Mouse (Mus musculus): ENCODE measurements around the gene Slc22a15. TPM values are rescaled to one million over a fixed set of nuclear protein-coding genes. Genes with fewer than 3 reads are reported as not detected.
A peak's percentile ranks its signal among the peaks of the same experiment; 100 is the strongest.

Slc22a15 gene
- total RNA-seq, 2 experiments from 2014 or later = 9.6 to 11.5 TPM

GRCm38 (mm10) chr3:101939865-101940264, 15.6 kb upstream of the Slc22a15 start:
- DNase-seq (ENCODE audit: low spot score in 2 of 2) = no peak
- Histone ChIP-seq H3K4me3 (no peak overlapping the region), H3K27ac (no peak overlapping the region)
- no peak for TF ChIP-seq CTCF (conservative IDR thresholded peaks at IDR 0.05)

- DNase-seq (ENCODE audit: low spot score in 2 of 2) = no peak
- no peak overlapping the region for H3K27ac ChIP-seq
These were observed 14.9 kb upstream of the Slc22a15 start for GRCm38 (mm10) chr3:101939152-101939551.

GRCm38 (mm10) chr3:101936369-101936768, 12.1 kb upstream of the Slc22a15 start:
- Histone ChIP-seq H3K27ac (no peak overlapping the region), H3K4me3 (no peak overlapping the region)
- no peak for DNase-seq (ENCODE audit: low spot score in 2 of 2)
- TF ChIP-seq CTCF (conservative IDR thresholded peaks at IDR 0.05) = no peak

More at GRCm38 (mm10) chr3:101939152-101939551, 14.9 kb upstream of the Slc22a15 start:
- H3K4me3 ChIP-seq = no peak overlapping the region
- no peak for TF ChIP-seq CTCF (conservative IDR thresholded peaks at IDR 0.05)

- H3K4me3 ChIP-seq = no peak overlapping the region
- no peak for TF ChIP-seq CTCF (conservative IDR thresholded peaks at IDR 0.05)
- DNase-seq (ENCODE audit: low spot score in 2 of 2) = no peak
- H3K27ac ChIP-seq = no peak overlapping the region
These were observed 9.6 kb upstream of the Slc22a15 start for GRCm38 (mm10) chr3:101933820-101934219.

GRCm38 (mm10) chr3:101929105-101929876, 5.0 kb upstream of the Slc22a15 start:
- Histone ChIP-seq H3K27ac (no peak overlapping the region), H3K4me3 (no peak overlapping the region)
- no peak for DNase-seq (ENCODE audit: low spot score in 2 of 2)
- no peak for TF ChIP-seq CTCF (conservative IDR thresholded peaks at IDR 0.05)

GRCm38 (mm10) chr3:101926636-101927035, 2.4 kb upstream of the Slc22a15 start:
- no peak for TF ChIP-seq CTCF (conservative IDR thresholded peaks at IDR 0.05)
- no peak for DNase-seq (ENCODE audit: low spot score in 2 of 2)

GRCm38 (mm10) chr3:101925663-101926062, 1.4 kb upstream of the Slc22a15 start:
- no peak for DNase-seq (ENCODE audit: low spot score in 2 of 2)
- no peak overlapping the region for H3K4me3 ChIP-seq
- H3K27ac ChIP-seq = no peak overlapping the region
- TF ChIP-seq CTCF (conservative IDR thresholded peaks at IDR 0.05) = no peak

More at GRCm38 (mm10) chr3:101926636-101927035, 2.4 kb upstream of the Slc22a15 start:
- Histone ChIP-seq H3K4me3 (no peak overlapping the region), H3K27ac (no peak overlapping the region)

- DNase-seq (ENCODE audit: low spot score in 2 of 2) = no peak
- TF ChIP-seq CTCF (conservative IDR thresholded peaks at IDR 0.05) = no peak
- Histone ChIP-seq H3K27ac (no peak overlapping the region), H3K4me3 (no peak overlapping the region)
These were observed 1.9 kb downstream of the Slc22a15 start for GRCm38 (mm10) chr3:101922366-101922765.

GRCm38 (mm10) chr3:101918526-101918925, 5.7 kb downstream of the Slc22a15 start:
- no peak for TF ChIP-seq CTCF (conservative IDR thresholded peaks at IDR 0.05)
- Histone ChIP-seq H3K27ac (no peak overlapping the region), H3K4me3 (no peak overlapping the region)
- no peak for DNase-seq (ENCODE audit: low spot score in 2 of 2)

- Histone ChIP-seq H3K27ac (peak overlapping the region; percentile 0; the same call in 1 of the 2 replicates), H3K4me3 (no peak overlapping the region)
- no peak for DNase-seq (ENCODE audit: low spot score in 2 of 2)
- no peak for TF ChIP-seq CTCF (conservative IDR thresholded peaks at IDR 0.05)
These were observed 6.6 kb downstream of the Slc22a15 start for GRCm38 (mm10) chr3:101917665-101918064.

GRCm38 (mm10) chr3:101916525-101916924, 7.7 kb downstream of the Slc22a15 start:
- H3K27ac ChIP-seq = no peak overlapping the region
- no peak overlapping the region for H3K4me3 ChIP-seq
- TF ChIP-seq CTCF (conservative IDR thresholded peaks at IDR 0.05) = no peak
- DNase-seq (ENCODE audit: low spot score in 2 of 2) = no peak

- Histone ChIP-seq H3K4me3 (no peak overlapping the region), H3K27ac (no peak overlapping the region)
- TF ChIP-seq CTCF (conservative IDR thresholded peaks at IDR 0.05) = no peak
- no peak for DNase-seq (ENCODE audit: low spot score in 2 of 2)
These were observed 9.0 kb downstream of the Slc22a15 start for GRCm38 (mm10) chr3:101915048-101915801.

GRCm38 (mm10) chr3:101914266-101914665, 10.0 kb downstream of the Slc22a15 start:
- no peak for TF ChIP-seq CTCF (conservative IDR thresholded peaks at IDR 0.05)
- no peak for DNase-seq (ENCODE audit: low spot score in 2 of 2)
- no peak overlapping the region for H3K27ac ChIP-seq
- no peak overlapping the region for H3K4me3 ChIP-seq

All from layer of hippocampus, adult 2 months (tissue).